Mouse (Mus musculus) CH12.LX (cell line): Measurements from ENCODE around the gene Rgs7. TPM values are rescaled to one million over a fixed set of nuclear protein-coding genes. Genes with fewer than 3 reads are reported as not detected.

Experiments used
- DNase-seq: peaks from one replicate; pipeline ENCODE4 v3.0.0-alpha.2; 2013; ENCODE audit errors: extremely low read depth
- H3K27ac ChIP-seq: 2 replicates; pipeline ENCODE4 v1.5.1; 2012; ENCODE audit warnings: low read depth, mild to moderate bottlenecking, control low read depth, moderate library complexity; ENCODE audit not compliant: insufficient read depth
- H3K27me3 ChIP-seq: replicated peaks from 2 replicates; pipeline ENCODE3; 2012; ENCODE audit warnings: inconsistent platforms
- H3K36me3 ChIP-seq, 2 experiments: replicated peaks in 1 of 2; 2 replicates each; pipeline versions ENCODE3 to v1.6.1; 2012; ENCODE audit warnings: inconsistent platforms in 1 of 2, low read length in 1 of 2, mild to moderate bottlenecking in 1 of 2, mixed read lengths in 1 of 2, moderate library complexity in 1 of 2; ENCODE audit not compliant: control insufficient read depth in 1 of 2, insufficient read depth in 1 of 2
- H3K4me1 ChIP-seq, 2 experiments: 2 replicates each; pipeline ENCODE4 v1.6.1; 2012; ENCODE audit warnings: inconsistent platforms in 1 of 2, moderate library complexity in 1 of 2; ENCODE audit not compliant: insufficient read depth in 2 of 2, control insufficient read depth in 1 of 2
- H3K4me2 ChIP-seq: 2 replicates; pipeline ENCODE4 v1.6.1; 2012; ENCODE audit warnings: low read depth, mild to moderate bottlenecking, control low read depth; ENCODE audit not compliant: poor library complexity, insufficient read depth, severe bottlenecking
- H3K4me3 ChIP-seq, 3 experiments: fragments of 150-350 bp in 1 of 3; sonication (generic) in 1 of 3; replicated peaks in 1 of 3; 2 replicates each; pipeline versions ENCODE3 to v1.5.1; 2011 to 2012; ENCODE audit warnings: low read depth in 2 of 3, low read length in 2 of 3, mild to moderate bottlenecking in 2 of 3, moderate library complexity in 2 of 3, control low read depth in 1 of 3, improper control_type of control experiment in 1 of 3, inconsistent platforms in 1 of 3, mixed read lengths in 1 of 3; ENCODE audit not compliant: poor library complexity in 1 of 3
- H3K79me2 ChIP-seq: replicated peaks from 2 replicates; pipeline ENCODE4 v1.6.1; 2012; ENCODE audit warnings: mild to moderate bottlenecking, moderate library complexity; ENCODE audit not compliant: control insufficient read depth, poor library complexity, insufficient read depth, severe bottlenecking; ENCODE audit errors: extremely low read depth
- H3K9ac ChIP-seq: 2 replicates; pipeline ENCODE4 v1.6.1; 2012; ENCODE audit warnings: low read depth, mild to moderate bottlenecking, control low read depth, moderate library complexity; ENCODE audit not compliant: insufficient read depth
- H3K9me3 ChIP-seq: replicated peaks from 2 replicates; pipeline ENCODE3; 2012; ENCODE audit warnings: low read length, inconsistent platforms, mixed read lengths
- CHD2 ChIP-seq: IDR thresholded peaks from 2 replicates; pipeline ENCODE4 v1.6.1; 2011; ENCODE audit warnings: low read length, improper control_type of control experiment
- E2F4 ChIP-seq: IDR thresholded peaks from 2 replicates; pipeline ENCODE4 v1.6.1; 2011; ENCODE audit warnings: low read depth, low read length, improper control_type of control experiment; ENCODE audit not compliant: insufficient replicate concordance
- ELF1 ChIP-seq: IDR thresholded peaks from 2 replicates; pipeline ENCODE4 v1.6.1; 2014; ENCODE audit warnings: low read depth, mild to moderate bottlenecking, inconsistent platforms, low read length, improper control_type of control experiment
- EP300 ChIP-seq: IDR thresholded peaks from 2 replicates; pipeline ENCODE4 v1.6.1; 2011; ENCODE audit warnings: low read length, improper control_type of control experiment
- ETS1 ChIP-seq: conservative IDR thresholded peaks from 2 replicates; pipeline ENCODE4 v1.6.1; 2012; ENCODE audit warnings: low read depth, mild to moderate bottlenecking, inconsistent platforms, low read length, improper control_type of control experiment, moderate library complexity
- GABPA ChIP-seq: IDR thresholded peaks from 2 replicates; pipeline ENCODE4 v1.6.1; 2012; ENCODE audit warnings: low read depth, low read length, improper control_type of control experiment, inconsistent platforms; ENCODE audit not compliant: insufficient replicate concordance
- JUN ChIP-seq: IDR thresholded peaks from 2 replicates; pipeline ENCODE4 v1.6.1; 2011; ENCODE audit warnings: low read depth, mild to moderate bottlenecking, low read length, improper control_type of control experiment, moderate library complexity; ENCODE audit not compliant: insufficient read depth
- KAT2A ChIP-seq: IDR thresholded peaks from 2 replicates; pipeline ENCODE4 v1.6.1; 2012; ENCODE audit warnings: low read length, improper control_type of control experiment, inconsistent platforms; ENCODE audit not compliant: insufficient replicate concordance
- MAZ ChIP-seq: IDR thresholded peaks from 2 replicates; pipeline ENCODE4 v1.6.1; 2012; ENCODE audit warnings: low read depth, mild to moderate bottlenecking, inconsistent platforms, low read length, improper control_type of control experiment, moderate library complexity
- PAX5 ChIP-seq: IDR thresholded peaks from 2 replicates; pipeline ENCODE4 v1.6.1; 2012; ENCODE audit warnings: low read length, inconsistent platforms, mixed read lengths
- POLR2AphosphoS2 ChIP-seq: IDR thresholded peaks from 2 replicates; pipeline ENCODE4 v1.6.1; 2011; ENCODE audit warnings: low read depth, low read length, improper control_type of control experiment
- RCOR1 ChIP-seq: conservative IDR thresholded peaks from 2 replicates; pipeline ENCODE4 v1.6.1; 2012; ENCODE audit warnings: low read depth, mild to moderate bottlenecking, inconsistent platforms, low read length, improper control_type of control experiment
- SIN3A ChIP-seq: IDR thresholded peaks from 2 replicates; pipeline ENCODE4 v1.6.1; 2012; ENCODE audit warnings: low read length, improper control_type of control experiment, inconsistent platforms
- TCF12 ChIP-seq: IDR thresholded peaks from 2 replicates; pipeline ENCODE4 v1.6.1; 2014; ENCODE audit warnings: low read depth, mild to moderate bottlenecking, inconsistent platforms, low read length, improper control_type of control experiment
- UBTF ChIP-seq: IDR thresholded peaks from 2 replicates; pipeline ENCODE4 v1.6.1; 2012; ENCODE audit warnings: low read depth, mild to moderate bottlenecking, inconsistent platforms, low read length, improper control_type of control experiment, moderate library complexity
- USF2 ChIP-seq: conservative IDR thresholded peaks from 2 replicates; pipeline ENCODE4 v1.6.1; 2011; ENCODE audit warnings: low read depth, low read length, improper control_type of control experiment
- ZKSCAN1 ChIP-seq: IDR thresholded peaks from 2 replicates; pipeline ENCODE4 v1.6.1; 2012; ENCODE audit warnings: low read depth, inconsistent platforms, low read length, improper control_type of control experiment, borderline replicate concordance
- dilution Hi-C: fragments of 300-500 bp; cut with MboI; formaldehyde crosslinking; loops from 2 replicates; pipeline ENCODE4 v1.14.3; 2020; ENCODE audit warnings: low sequenced_read_pairs; ENCODE audit not compliant: extremely low pct_unique_long_range_greater_than_20kb, extremely low pct_ligation_motif_present
- in situ Hi-C: fragments of 300-500 bp; cut with MboI; formaldehyde crosslinking; loops from 3 replicates; pipeline ENCODE4 v1.14.3; 2019; ENCODE audit warnings: low sequenced_read_pairs, low pct_ligation_motif_present, low pct_unique_long_range_greater_than_20kb, mixed read lengths
- polyA plus RNA-seq: library from polyadenylated mRNA; unstranded; fragments of >175 nt; gene quantifications from 2 replicates; pipeline ENCODE4 v1.2.1, GENCODE M21; 2012; ENCODE audit warnings: low read depth; ENCODE audit not compliant: insufficient read length
- total RNA-seq, 2 experiments: library from RNA; depleted of rRNA; stranded (reverse); fragments of 300-350 nt in 1 of 2; fragments of >200 nt in 1 of 2; gene quantifications; 2 replicates each; pipeline ENCODE4 v1.2.3; 2012 to 2014

Rgs7 gene
- total and polyA plus RNA-seq, 3 experiments: 0.04 to 0.30 (median 0.09) TPM

DNA sequence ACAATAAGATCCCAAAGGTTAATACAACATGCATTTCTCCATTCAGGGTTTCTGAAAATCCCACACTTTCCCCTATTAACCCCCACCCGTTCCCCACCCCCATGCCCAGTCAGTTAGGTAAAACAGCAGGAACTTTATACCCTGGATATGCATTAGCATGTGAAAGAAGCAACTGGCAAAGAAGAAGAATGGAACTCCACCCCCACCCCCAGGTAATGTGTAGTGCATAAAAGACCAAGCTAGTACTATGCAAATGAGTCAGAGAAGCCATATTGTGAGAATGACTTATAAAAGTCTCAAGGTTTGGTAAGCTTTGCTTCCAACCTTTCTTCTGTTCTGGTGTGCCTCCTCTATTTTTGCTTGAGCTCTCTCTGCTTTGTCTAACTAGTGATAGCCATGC is 468.2 kb downstream of the Rgs7 start:
- Histone ChIP-seq H3K27me3 (no peaks in the 10 kb centered on the region), H3K9ac (no peak overlapping the region), H3K4me3 (no peak overlapping the region), H3K79me2 (no peaks in the 10 kb centered on the region), H3K36me3 (no peaks in the 10 kb centered on the region), H3K4me1 (no peaks in the 10 kb centered on the region), H3K4me2 (no peak overlapping the region), H3K9me3 (no peaks in the 10 kb centered on the region), H3K27ac (no peak overlapping the region)
- DNase-seq: no peak
- in situ Hi-C loops: no loop called here
- no peak for TF ChIP-seq RCOR1
- TF ChIP-seq EP300: no peak
- TF ChIP-seq SIN3A: no peak
- no peak for TF ChIP-seq ELF1
- TF ChIP-seq E2F4: no peak
- no peak for TF ChIP-seq MAZ
- no peak for TF ChIP-seq ZKSCAN1
- TF ChIP-seq POLR2AphosphoS2: no peak
- no peak for TF ChIP-seq GABPA
- TF ChIP-seq ETS1: no peak
- TF ChIP-seq USF2: no peak
- no peak for TF ChIP-seq KAT2A
- TF ChIP-seq CHD2: no peak
- no peak for TF ChIP-seq JUN
- TF ChIP-seq UBTF: no peak
- no peak for TF ChIP-seq TCF12
- no peak for TF ChIP-seq PAX5
- dilution Hi-C loops: no loop called here

Other genes starting within 250 kb of the Rgs7 start
- gene Kmo, start 127.9 kb upstream of the Rgs7 start, total RNA-seq (2012; rRNA removed): 9.7 and 13.2 TPM in 2 replicates
- gene Kmo, start 127.9 kb upstream of the Rgs7 start, total RNA-seq (2014; rRNA removed): 49.2 and 50.6 TPM in 2 replicates
- 42.5 and 48.1 TPM in 2 replicates for gene Kmo, start 127.9 kb upstream of the Rgs7 start, polyA plus RNA-seq
- 100 and 104 TPM in 2 replicates for gene Fh1, start 133.1 kb upstream of the Rgs7 start, total RNA-seq (2012; rRNA removed)
- 113 and 120 TPM in 2 replicates for gene Fh1, start 133.1 kb upstream of the Rgs7 start, total RNA-seq (2014; rRNA removed)
- gene Fh1, start 133.1 kb upstream of the Rgs7 start, polyA plus RNA-seq: 122 and 175 TPM in 2 replicates
- 0.76 and 0.89 TPM in 2 replicates for gene Opn3, start 200.3 kb upstream of the Rgs7 start, total RNA-seq (2012; rRNA removed)
- 1.5 and 1.6 TPM in 2 replicates for gene Opn3, start 200.3 kb upstream of the Rgs7 start, total RNA-seq (2014; rRNA removed)
- gene Opn3, start 200.3 kb upstream of the Rgs7 start, polyA plus RNA-seq: 2.6 and 2.9 TPM in 2 replicates
- 3.3 and 4.1 TPM in 2 replicates for gene Chml, start 200.4 kb upstream of the Rgs7 start, total RNA-seq (2012; rRNA removed)
- gene Chml, start 200.4 kb upstream of the Rgs7 start, total RNA-seq (2014; rRNA removed): 6.0 and 6.7 TPM in 2 replicates
- 2.7 and 3.1 TPM in 2 replicates for gene Chml, start 200.4 kb upstream of the Rgs7 start, polyA plus RNA-seq
- gene Wdr64, start 206.1 kb upstream of the Rgs7 start, total RNA-seq (2012; rRNA removed): not detected in 2 replicates
- not detected in 2 replicates for gene Wdr64, start 206.1 kb upstream of the Rgs7 start, total RNA-seq (2014; rRNA removed)
- gene Wdr64, start 206.1 kb upstream of the Rgs7 start, polyA plus RNA-seq: not detected in 2 replicates